Mouse (Mus musculus) cerebellum, adult 2 months (tissue): ENCODE results near the gene Cacng7.

Experiments
- CTCF ChIP-seq: fragments of 200-500 bp; IDR thresholded peaks from 2 replicates; pipeline ENCODE4 v1.5.1; 2011; ENCODE audit warnings: low read depth, mild to moderate bottlenecking, control low read depth, low read length, moderate library complexity, borderline replicate concordance; ENCODE audit not compliant: insufficient read depth
- POLR2A ChIP-seq: fragments of 200-500 bp; IDR thresholded peaks from 2 replicates; pipeline ENCODE4 v1.6.1; 2011; ENCODE audit warnings: low read length, control low read depth, borderline replicate concordance; ENCODE audit not compliant: insufficient read depth

GRCm38 (mm10) chr7:3365547-3366279 lies 33.0 kb downstream of the Cacng7 start:
- TF ChIP-seq CTCF (no peak), POLR2A (no peak)
